Mouse (Mus musculus): ENCODE measurements around the gene Vps72.

GRCm38 (mm10) chr3:95112760-95113159 is 1.9 kb downstream of the Vps72 start:
- TF ChIP-seq HCFC1 (IDR thresholded peaks at IDR 0.05; ENCODE audit: borderline replicate concordance, insufficient read depth, low read length) = no peak
- no peak for TF ChIP-seq ZNF384 (IDR thresholded peaks at IDR 0.05; ENCODE audit: low read depth, low read length)
- no peak for TF ChIP-seq ZC3H11A (IDR thresholded peaks at IDR 0.05; ENCODE audit: borderline replicate concordance, low read depth, low read length)
- no peak for TF ChIP-seq CHD2 (IDR thresholded peaks at IDR 0.05; ENCODE audit: low read depth, low read length)
- TF ChIP-seq MAFK (IDR thresholded peaks at IDR 0.05; ENCODE audit: insufficient read depth, low read depth, low read length) = no peak
